Mouse (Mus musculus): ENCODE data around the gene Shcbp1l.
"Not testable (repeated sequence)": the region's sequence is repeated elsewhere in the genome, so short reads cannot be mapped to it uniquely, and the experiment has no call there.

The Shcbp1l gene

GRCm38 (mm10) chr1:153424770-153425584 lies at the start of gene Shcbp1l:
TSS of gene Shcbp1l (plus strand) at chr1:153425162.
- peak; percentile 79 for ATAC-seq (ENCODE audit: low TSS enrichment)

GRCm38 (mm10) chr1:153376446-153376845 lies 48.5 kb upstream of the Shcbp1l start:
- ATAC-seq (ENCODE audit: low TSS enrichment), result no peak

GRCm38 (mm10) chr1:153378587-153378986 lies 46.4 kb upstream of the Shcbp1l start:
- ATAC-seq (ENCODE audit: low TSS enrichment), result no peak

GRCm38 (mm10) chr1:153379832-153380231 lies 45.1 kb upstream of the Shcbp1l start:
- ATAC-seq (ENCODE audit: low TSS enrichment), result no peak

- no peak for ATAC-seq (ENCODE audit: low TSS enrichment)
These were observed 44.1 kb upstream of the Shcbp1l start for GRCm38 (mm10) chr1:153380746-153381282.

- ATAC-seq (ENCODE audit: low TSS enrichment), result no peak
These were observed 39.9 kb upstream of the Shcbp1l start for GRCm38 (mm10) chr1:153385081-153385480.

- ATAC-seq (ENCODE audit: low TSS enrichment), result not testable (repeated sequence)
These were observed 39.3 kb upstream of the Shcbp1l start for GRCm38 (mm10) chr1:153385661-153386060.

GRCm38 (mm10) chr1:153386271-153387069 lies 38.5 kb upstream of the Shcbp1l start:
- peak; percentile 99 for ATAC-seq (ENCODE audit: low TSS enrichment)

- ATAC-seq (ENCODE audit: low TSS enrichment), result not testable (repeated sequence)
These were observed 29.3 kb upstream of the Shcbp1l start for GRCm38 (mm10) chr1:153395706-153396105.

GRCm38 (mm10) chr1:153401765-153402164 lies 23.2 kb upstream of the Shcbp1l start:
- peak; percentile 99 for ATAC-seq (ENCODE audit: low TSS enrichment)

GRCm38 (mm10) chr1:153407641-153408040 lies 17.3 kb upstream of the Shcbp1l start:
- not testable (repeated sequence) for ATAC-seq (ENCODE audit: low TSS enrichment)

GRCm38 (mm10) chr1:153408296-153408695 lies 16.7 kb upstream of the Shcbp1l start:
- ATAC-seq (ENCODE audit: low TSS enrichment), result not testable (repeated sequence)

- not testable (repeated sequence) for ATAC-seq (ENCODE audit: low TSS enrichment)
These were observed 14.0 kb upstream of the Shcbp1l start for GRCm38 (mm10) chr1:153410915-153411314.

- ATAC-seq (ENCODE audit: low TSS enrichment), result no peak
These were observed 13.2 kb upstream of the Shcbp1l start for GRCm38 (mm10) chr1:153411723-153412122.

GRCm38 (mm10) chr1:153412663-153413396 lies 12.1 kb upstream of the Shcbp1l start:
- peak; percentile 47; the same call in 1 of the 2 replicates for ATAC-seq (ENCODE audit: low TSS enrichment)

GRCm38 (mm10) chr1:153413397-153414020 lies 11.5 kb upstream of the Shcbp1l start:
- ATAC-seq (ENCODE audit: low TSS enrichment), result 0 out of 2 replicates have a peak, but pooled peaks have one; percentile 9

- ATAC-seq (ENCODE audit: low TSS enrichment), result not testable (repeated sequence)
These were observed 10.7 kb upstream of the Shcbp1l start for GRCm38 (mm10) chr1:153414114-153414723.

- ATAC-seq (ENCODE audit: low TSS enrichment), result no peak
These were observed 10.0 kb upstream of the Shcbp1l start for GRCm38 (mm10) chr1:153414962-153415361.

GRCm38 (mm10) chr1:153415742-153416141 lies 9.2 kb upstream of the Shcbp1l start:
- ATAC-seq (ENCODE audit: low TSS enrichment), result not testable (repeated sequence)

GRCm38 (mm10) chr1:153416271-153416832 lies 8.6 kb upstream of the Shcbp1l start:
- not testable (repeated sequence) for ATAC-seq (ENCODE audit: low TSS enrichment)
